Mouse (Mus musculus) induced T-regulatory cell, adult 2 months (primary cell): Measurements from ENCODE around the gene Snx4.
"Not testable (repeated sequence)": the region's sequence is repeated elsewhere in the genome, so short reads cannot be mapped to it uniquely, and the experiment has no call there.

Experiments
- DNase-seq: peaks from one replicate; pipeline ENCODE4 v3.0.0-alpha.2; 2012; ENCODE audit warnings: low read depth

The Snx4 gene

DNA sequence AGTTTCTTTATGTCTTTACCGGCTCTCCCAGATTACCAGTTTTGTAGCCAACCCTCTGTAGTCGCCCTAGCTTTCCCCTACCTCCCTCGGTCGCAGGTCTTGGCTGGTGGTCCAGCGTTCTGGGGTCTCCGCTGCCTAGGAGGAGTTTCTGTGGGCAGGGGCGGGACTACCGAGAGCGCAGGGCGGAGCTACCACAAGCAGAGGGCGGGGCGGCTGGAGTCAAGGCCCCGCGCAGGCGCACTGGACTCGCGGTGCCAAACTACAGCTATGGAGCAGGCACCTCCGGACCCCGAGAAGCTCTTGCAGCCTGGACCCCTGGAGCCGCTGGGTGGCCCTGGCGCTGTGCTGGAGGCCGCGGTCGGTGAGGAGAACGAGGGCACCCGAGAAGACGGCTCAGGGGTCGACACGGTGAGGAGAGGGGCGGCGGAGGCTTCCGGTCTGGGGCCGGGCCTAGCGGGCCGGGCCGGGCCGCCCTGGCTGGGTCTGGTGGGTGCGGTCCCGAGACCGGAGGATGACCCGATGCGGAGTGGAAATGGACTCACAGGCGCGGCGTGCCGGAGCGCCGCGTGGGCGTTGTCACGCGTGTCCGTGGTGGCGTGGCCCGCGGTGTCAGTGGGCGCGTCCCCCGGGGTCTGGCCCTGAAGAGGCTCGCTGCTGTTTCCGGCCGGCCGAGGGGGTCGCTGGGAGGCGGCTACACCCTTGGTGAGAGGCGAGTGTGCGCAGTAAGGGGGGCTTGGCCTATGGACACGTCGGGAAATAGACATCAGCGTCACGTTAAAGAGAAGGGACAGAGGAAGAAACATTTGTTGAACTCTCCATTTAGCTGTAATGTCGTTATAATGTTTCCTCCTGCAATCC is at the start of gene Snx4:
TSS of gene Snx4 (plus strand) at position 249 of the 858 bp plus-strand sequence.
- peak; percentile 97 for DNase-seq

- no peak for DNase-seq
These were observed 40.4 kb upstream of the Snx4 start for GRCm38 (mm10) chr16:33210812-33211211.

- no peak for DNase-seq
These were observed 34.8 kb upstream of the Snx4 start for GRCm38 (mm10) chr16:33216313-33217003.

DNA sequence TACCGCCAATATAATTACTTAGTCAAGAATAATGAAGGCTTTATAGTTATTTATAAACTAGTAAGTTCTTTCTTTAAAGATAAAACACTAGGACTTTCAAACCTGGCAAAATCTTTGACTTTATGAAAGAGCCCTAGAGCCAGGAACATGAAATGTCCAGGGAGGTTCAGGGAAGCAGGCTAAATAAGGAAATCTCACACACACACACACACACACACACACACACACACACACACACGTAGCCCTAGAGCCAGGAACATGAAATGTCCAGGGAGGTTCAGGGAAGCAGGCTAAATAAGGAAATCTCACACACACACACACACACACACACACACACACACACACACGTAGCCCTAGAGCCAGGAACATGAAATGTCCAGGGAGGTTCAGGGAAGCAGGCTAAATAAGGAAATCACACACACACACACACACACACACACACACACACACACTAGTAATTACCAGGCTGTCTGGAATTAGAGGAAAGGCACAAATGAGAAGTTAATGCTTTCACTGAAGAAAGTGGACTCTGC is 33.6 kb upstream of the Snx4 start:
- DNase-seq: not testable (repeated sequence)

GRCm38 (mm10) chr16:33222482-33222881 is 28.8 kb upstream of the Snx4 start:
- no peak for DNase-seq

GRCm38 (mm10) chr16:33224381-33224780 is 26.9 kb upstream of the Snx4 start:
- DNase-seq: no peak

- DNase-seq: no peak
These were observed 17.1 kb upstream of the Snx4 start for GRCm38 (mm10) chr16:33234128-33234527.

- DNase-seq: no peak
These were observed 15.1 kb upstream of the Snx4 start for GRCm38 (mm10) chr16:33236151-33236550.

GRCm38 (mm10) chr16:33239305-33239704 is 11.9 kb upstream of the Snx4 start:
- no peak for DNase-seq

- no peak for DNase-seq
These were observed 9.2 kb upstream of the Snx4 start for GRCm38 (mm10) chr16:33242046-33242445.

- DNase-seq: peak; percentile 39
These were observed 7.0 kb upstream of the Snx4 start for GRCm38 (mm10) chr16:33244136-33244691.

- DNase-seq: no peak
These were observed 6.2 kb upstream of the Snx4 start for GRCm38 (mm10) chr16:33244933-33245470.

DNA sequence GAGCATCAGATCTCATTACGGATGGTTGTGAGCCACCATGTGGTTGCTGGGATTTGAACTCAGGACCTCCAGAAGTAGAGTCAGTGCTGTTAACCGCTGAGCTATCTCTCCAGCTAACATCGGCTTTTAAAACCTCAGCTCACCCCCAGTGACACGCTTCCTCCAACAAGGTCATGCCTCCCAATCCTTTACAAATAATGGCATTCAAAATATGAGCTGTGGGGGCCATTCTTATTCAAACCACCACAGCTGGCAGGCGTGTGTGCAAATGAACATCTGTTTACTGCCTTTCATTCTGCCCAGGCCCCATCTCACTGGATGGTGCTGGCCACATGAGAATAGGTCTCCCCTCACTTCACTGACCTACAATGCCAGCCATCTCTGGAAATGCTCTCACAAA is 4.7 kb upstream of the Snx4 start:
- no peak for DNase-seq

- DNase-seq: no peak
These were observed 4.2 kb upstream of the Snx4 start for GRCm38 (mm10) chr16:33247006-33247405.

DNA sequence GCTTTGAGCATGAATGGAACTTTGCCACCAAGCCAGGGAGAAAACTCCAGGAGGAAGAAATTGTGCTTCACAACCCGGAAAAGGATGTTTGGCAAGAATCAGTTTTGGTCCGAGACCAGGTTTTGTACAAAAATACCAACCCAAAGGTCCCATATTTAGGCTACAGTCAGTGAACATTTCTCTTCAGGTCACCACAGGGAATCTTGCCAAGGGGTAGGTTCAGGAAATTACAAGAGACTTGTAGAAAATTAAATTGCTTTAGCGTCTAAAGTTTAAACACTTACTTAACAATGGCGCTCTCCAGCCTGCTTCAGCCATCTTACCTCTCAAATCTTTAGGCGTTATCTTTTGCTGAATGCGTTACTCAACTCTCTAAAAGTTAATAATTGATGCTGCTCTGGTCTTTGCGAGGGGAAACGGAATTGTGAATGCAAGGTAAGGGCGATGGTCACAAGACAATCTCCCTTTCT is 556 bp upstream of the Snx4 start:
- no peak for DNase-seq

- DNase-seq: no peak
These were observed 4.4 kb downstream of the Snx4 start for GRCm38 (mm10) chr16:33255601-33256000.

- no peak for DNase-seq
These were observed 7.3 kb downstream of the Snx4 start for GRCm38 (mm10) chr16:33258530-33258929.

- no peak for DNase-seq
These were observed 8.6 kb downstream of the Snx4 start for GRCm38 (mm10) chr16:33259824-33260223.

- DNase-seq: no peak
These were observed 9.6 kb downstream of the Snx4 start for GRCm38 (mm10) chr16:33260825-33261224.

GRCm38 (mm10) chr16:33261584-33262061 is 10.4 kb downstream of the Snx4 start:
- peak; percentile 57 for DNase-seq

DNA sequence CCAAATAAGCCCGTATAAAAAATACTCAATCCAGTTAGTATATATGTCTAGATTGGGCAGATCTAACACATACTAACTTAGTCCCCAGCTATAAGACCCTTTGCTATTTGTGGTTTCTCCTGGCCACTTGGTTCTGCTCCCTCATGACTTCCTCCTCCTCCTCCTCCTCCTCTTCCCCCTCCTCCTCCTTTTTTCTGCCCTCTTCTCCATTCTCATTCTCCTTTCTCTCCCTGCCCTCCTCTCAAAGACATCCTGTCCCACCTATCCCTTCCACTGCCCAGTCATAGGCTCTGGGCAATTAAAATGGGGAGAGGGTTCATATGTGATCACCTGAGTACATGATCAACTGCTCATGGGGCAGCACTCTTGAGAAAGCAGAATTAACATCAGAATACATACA is 10.9 kb downstream of the Snx4 start:
- DNase-seq: no peak

DNA sequence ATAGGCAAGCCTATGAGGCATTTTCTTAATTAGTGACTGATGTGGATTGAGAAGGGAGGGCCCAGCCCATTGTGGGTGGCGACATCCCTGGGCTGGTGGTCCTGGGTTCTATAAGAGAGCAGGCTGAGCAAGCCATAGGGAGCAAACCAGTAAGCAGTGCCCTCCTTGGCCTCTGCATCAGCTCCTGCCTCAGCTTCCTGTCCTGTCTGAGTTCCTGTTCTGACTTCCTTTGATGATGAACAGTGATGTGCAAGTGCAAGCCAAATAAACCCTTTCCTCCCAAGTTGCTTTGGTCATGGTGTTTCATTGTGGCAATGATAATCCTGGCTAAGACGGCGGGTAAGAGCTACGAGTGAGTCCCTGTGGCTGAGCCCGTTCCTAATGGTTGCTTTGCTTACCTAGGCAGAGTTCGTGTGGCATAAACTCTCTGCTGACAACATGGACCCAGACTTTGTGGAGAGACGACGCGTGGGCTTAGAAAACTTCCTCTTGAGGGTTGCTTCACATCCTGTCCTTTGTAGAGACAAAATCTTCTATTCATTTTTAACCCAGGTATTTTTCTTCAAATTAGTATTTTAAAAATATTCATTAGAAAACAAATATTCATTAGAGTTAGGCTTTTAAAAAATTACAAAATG is 16.5 kb downstream of the Snx4 start:
- peak; percentile 46 for DNase-seq
